Mouse (Mus musculus) ES-E14 (cell line): Measurements from ENCODE around the gene Robo1.

Experiments
- CHD2 ChIP-seq: IDR thresholded peaks from 2 replicates; pipeline ENCODE4 v1.6.1; 2014; ENCODE audit warnings: mild to moderate bottlenecking, low read depth, low read length, inconsistent platforms
- HCFC1 ChIP-seq: IDR thresholded peaks from 2 replicates; pipeline ENCODE4 v1.6.1; 2012; ENCODE audit warnings: low read length, inconsistent platforms, borderline replicate concordance; ENCODE audit not compliant: insufficient read depth
- ZNF384 ChIP-seq: IDR thresholded peaks from 2 replicates; pipeline ENCODE4 v1.6.1; 2012; ENCODE audit warnings: low read depth, low read length, inconsistent platforms

- TF ChIP-seq ZNF384: no peak
- TF ChIP-seq CHD2: no peak
- TF ChIP-seq HCFC1: no peak
These were observed 479.9 kb downstream of the Robo1 start for GRCm38 (mm10) chr16:72788017-72788416.
